Mouse (Mus musculus) stomach, adult 2 months (tissue): Measurements from ENCODE around the gene Gm4340. TPM values are rescaled to one million over a fixed set of nuclear protein-coding genes. Genes with fewer than 3 reads are reported as not detected.

Experiments used
- polyA plus RNA-seq: library from polyadenylated mRNA; depleted of rRNA; stranded (reverse); fragments of >200 nt; gene quantifications from 2 replicates; pipeline ENCODE4 v1.2.3, GENCODE M21; 2012; rRNA removed

Gene Gm4340
- not detected in 2 replicates for polyA plus RNA-seq

GRCm38 (mm10) chr10:104193742-104194141 is at the start of gene Gm4340:
Gene Gm4340 (plus strand): TSS chr10:104194042.

GRCm38 (mm10) chr10:104151197-104151596 is 42.6 kb upstream of the Gm4340 start, which contains the start of gene Gm6763:
Gene Gm6763 (plus strand): TSS chr10:104151497.

GRCm38 (mm10) chr10:104159706-104160105 is 34.1 kb upstream of the Gm4340 start, which contains the start of gene Gm8764:
Gene Gm8764 (plus strand): TSS chr10:104160006.

GRCm38 (mm10) chr10:104168215-104168614 is 25.6 kb upstream of the Gm4340 start, which contains the start of gene Gm21304:
Gene Gm21304 (plus strand): TSS chr10:104168515.

GRCm38 (mm10) chr10:104176724-104177123 is 17.1 kb upstream of the Gm4340 start, which contains the start of gene Gm21312:
Gene Gm21312 (plus strand): TSS chr10:104177024.

GRCm38 (mm10) chr10:104185233-104185632 is 8.6 kb upstream of the Gm4340 start, which contains the start of gene Gm20765:
Gene Gm20765 (plus strand): TSS chr10:104185533.

Other genes starting within 250 kb of the Gm4340 start
- gene Gm21293, start 51.1 kb upstream of the Gm4340 start, polyA plus RNA-seq, result not detected in 2 replicates
- not detected in 2 replicates for gene Gm6763, start 42.5 kb upstream of the Gm4340 start, polyA plus RNA-seq
- not detected in 2 replicates for gene Gm8764, start 34.0 kb upstream of the Gm4340 start, polyA plus RNA-seq
- gene Gm21304, start 25.5 kb upstream of the Gm4340 start, polyA plus RNA-seq, result not detected in 2 replicates
- gene Gm21312, start 17.0 kb upstream of the Gm4340 start, polyA plus RNA-seq, result not detected in 2 replicates
- not detected in 2 replicates for gene Gm20765, start 8.5 kb upstream of the Gm4340 start, polyA plus RNA-seq